Mouse (Mus musculus): Measurements from ENCODE around the gene Cdh4.

- TF ChIP-seq CTCF (conservative IDR thresholded peaks at IDR 0.05; ENCODE audit: low read length), result no peak
- no peak for TF ChIP-seq NANOG (IDR thresholded peaks at IDR 0.05; ENCODE audit: borderline replicate concordance, low read length)
- no peak for TF ChIP-seq POU5F1 (IDR thresholded peaks at IDR 0.05; ENCODE audit: borderline replicate concordance, low read length)
Observed at GRCm38 (mm10) chr2:179862676-179863075, 420.4 kb downstream of the Cdh4 start.

Data from E14TG2a.4 (cell line).